Mouse (Mus musculus) spleen, adult 2 months (tissue): ENCODE data around the gene Tdrd6.

Experiments used
- CTCF ChIP-seq: fragments of 200-500 bp; IDR thresholded peaks from 2 replicates; pipeline ENCODE4 v1.5.1; 2011; ENCODE audit warnings: mild to moderate bottlenecking, inconsistent platforms; ENCODE audit not compliant: insufficient read depth, insufficient read length, insufficient replicate concordance; ENCODE audit errors: extremely low read depth
- POLR2A ChIP-seq: fragments of 200-500 bp; IDR thresholded peaks from 2 replicates; pipeline ENCODE4 v1.6.1; 2011; ENCODE audit warnings: low read depth, low read length, inconsistent platforms

GRCm38 (mm10) chr17:43567593-43567991 is 62.5 kb downstream of the Tdrd6 start:
- TF ChIP-seq CTCF: no peak
- TF ChIP-seq POLR2A: no peak
